Mouse (Mus musculus) A20 (cell line): ENCODE measurements around the gene Ptpn1.
A peak's percentile ranks its signal among the peaks of the same experiment; 100 is the strongest.

Experiments
- DNase-seq: peaks from one replicate; pipeline ENCODE4 v3.0.0-alpha.2; 2011; ENCODE audit warnings: low read depth, low spot score

Ptpn1 gene

DNA sequence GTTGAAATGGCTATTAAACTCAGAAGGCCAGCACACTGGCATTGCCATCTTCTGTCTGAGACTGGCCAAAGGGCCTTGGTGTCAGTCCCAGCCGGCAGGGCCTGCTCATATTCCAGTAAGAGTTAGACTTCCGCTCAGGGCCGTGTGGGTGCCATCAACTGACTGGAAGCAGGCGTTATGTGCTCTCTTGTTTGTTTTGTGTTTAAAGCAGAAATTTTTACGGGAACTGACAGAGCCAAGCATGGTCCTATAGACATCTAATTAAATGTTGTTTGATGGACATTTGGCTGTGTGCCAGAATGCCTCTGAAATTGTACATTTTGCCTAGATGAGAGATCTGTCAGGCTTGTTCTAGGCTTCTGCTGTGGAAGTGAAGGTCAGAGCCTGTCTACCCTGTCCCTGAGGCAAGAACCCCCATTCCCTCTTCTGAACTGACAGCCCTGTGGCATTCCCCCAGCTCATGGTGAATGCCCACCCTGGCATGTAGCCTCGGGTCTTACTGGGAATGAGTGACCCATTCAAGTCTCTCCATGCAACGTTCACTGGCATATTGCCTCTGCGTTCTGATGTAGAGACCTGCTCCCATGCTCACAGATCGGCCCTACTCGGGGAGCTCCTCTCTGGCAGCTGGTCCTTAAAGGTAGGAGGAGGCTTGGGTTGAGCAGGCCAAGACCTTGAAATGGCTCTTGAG lies 38.1 kb downstream of the Ptpn1 start:
- no peak for DNase-seq

DNA sequence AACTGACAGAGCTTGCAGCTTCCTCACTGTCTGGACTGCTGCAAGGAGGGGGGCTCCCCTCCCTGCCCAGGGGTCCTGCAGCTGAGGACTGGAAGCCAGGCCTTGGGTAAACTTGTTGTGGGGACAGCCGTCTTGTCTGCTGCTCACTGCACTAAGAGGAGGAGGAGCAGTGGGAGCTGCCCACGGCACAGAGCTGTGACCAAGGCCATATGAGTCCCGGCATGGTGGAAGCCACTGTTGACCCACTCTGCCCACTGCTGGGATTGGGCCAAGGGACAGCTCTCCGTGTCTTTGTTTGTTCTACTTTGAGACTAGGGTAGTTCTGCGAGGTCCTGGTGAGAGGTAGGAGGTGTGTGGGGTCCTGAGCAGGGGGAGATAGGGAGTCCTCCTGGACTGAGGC lies 40.3 kb downstream of the Ptpn1 start:
- DNase-seq: no peak

DNA sequence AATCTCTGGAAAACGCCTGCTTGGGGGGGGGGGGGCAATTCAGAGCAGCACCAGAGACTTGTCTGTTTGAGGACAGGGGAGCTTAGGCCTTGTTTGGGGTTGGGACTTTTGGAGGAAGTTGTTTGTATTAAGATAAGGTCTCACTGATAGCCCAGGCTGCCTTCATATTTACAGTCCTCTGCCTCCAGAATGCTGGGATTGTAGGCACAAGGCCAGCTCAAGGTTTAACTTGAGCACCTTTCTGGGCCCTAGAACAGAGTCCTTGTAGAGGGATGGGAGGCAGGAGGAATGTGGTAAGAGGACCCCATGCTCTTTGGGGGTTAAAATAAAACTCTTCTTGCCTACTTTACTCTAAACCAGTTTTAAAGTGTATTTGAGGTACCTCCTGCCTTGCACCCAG lies 41.0 kb downstream of the Ptpn1 start:
- DNase-seq: no peak

DNA sequence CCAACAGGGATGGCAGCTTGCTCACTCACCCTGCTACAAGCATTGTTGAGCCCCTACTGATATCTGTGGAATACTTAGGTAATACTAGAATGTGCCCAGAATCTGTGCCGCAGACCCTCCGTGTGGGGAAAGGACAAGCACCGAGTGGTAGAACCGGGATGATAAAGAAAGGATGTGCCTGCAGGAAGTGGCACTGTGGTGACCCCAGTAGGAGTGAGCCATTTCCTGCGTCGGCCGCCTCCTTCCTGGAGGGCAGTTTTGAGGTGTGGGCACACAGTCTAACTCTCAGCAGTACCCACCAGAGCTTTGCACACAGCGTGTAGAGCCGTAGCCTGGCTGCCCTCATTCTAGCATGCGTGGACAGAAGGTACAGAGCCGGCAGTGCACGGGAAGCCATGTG lies 43.9 kb downstream of the Ptpn1 start:
- DNase-seq: no peak

DNA sequence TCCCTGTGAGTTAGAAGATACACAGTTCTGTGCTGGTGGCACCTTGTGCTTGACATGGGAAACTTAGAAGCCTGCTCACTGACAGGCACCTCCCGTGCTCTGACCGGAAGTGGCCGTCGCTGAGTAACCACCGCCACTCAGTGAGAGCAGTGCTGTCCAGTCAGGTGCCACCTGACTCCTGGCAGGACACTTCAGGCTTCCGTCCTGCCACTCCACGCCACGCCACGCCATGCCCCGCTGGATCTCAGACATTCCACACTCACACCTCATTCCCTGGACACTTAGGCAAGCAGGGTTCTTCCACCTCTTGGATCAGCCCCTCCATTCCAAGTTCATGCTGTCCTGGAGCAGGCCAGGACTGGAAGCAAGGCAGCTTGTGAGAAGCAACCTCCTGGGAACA lies 46.4 kb downstream of the Ptpn1 start:
- no peak for DNase-seq

DNA sequence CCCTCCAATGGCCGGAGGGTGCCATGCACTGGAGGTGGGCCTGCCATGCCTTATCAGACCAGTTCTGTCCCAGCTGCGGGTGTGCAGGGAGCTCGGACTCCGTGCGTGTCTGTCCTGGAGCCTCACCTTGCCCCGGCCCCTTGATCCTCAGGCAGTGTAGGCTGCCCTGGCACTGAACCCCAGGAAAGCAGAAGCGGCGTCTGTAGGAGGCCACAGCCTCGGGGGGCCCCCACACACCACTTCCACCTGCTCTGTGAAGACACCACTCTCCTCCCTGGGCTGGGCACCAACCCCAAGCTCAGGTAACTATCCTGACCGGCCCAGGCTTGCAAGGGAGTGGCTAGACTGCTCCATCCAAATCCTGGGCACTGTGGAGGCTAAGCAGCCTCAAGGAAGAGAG lies 48.5 kb downstream of the Ptpn1 start:
- no peak for DNase-seq

DNA sequence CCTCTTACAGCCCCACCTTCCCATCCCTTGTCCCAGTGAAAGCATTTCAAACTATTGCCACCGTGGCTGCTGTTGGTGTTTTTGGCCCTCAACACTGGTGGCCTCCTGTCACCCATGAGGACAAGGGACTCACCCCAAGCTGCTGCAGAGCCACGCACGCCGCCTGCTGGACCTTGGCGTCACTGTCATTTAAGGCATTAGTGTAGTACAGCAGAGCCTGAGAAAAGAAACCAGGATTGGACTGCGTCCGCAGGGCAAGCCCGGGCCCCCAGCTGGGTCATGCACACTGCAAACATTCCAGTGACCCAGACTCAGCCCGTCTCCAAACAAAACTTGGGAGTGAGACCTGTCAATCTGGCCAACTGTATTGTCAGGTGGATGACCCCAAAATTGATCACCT lies 50.8 kb downstream of the Ptpn1 start:
- DNase-seq: peak; percentile 54

DNA sequence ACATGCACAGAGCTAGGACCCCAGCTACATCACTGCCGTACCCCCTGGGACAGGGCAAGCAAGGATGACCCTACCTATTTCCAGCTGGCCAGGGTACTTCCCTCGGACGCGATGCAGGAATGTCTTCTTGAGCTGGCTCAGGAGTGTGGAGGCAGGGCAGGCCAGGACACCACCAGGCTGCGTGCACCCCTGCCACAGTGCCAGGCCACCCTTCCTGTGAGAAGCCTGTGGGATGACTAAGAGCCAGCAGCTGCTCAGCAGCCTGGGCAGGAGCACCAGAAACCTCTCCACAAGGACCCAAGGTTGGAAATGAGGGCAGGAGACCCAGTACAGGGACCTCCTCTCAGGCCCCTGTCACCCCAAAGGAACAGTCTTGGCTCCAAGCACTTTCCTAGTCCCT lies 52.5 kb downstream of the Ptpn1 start:
- DNase-seq: no peak

DNA sequence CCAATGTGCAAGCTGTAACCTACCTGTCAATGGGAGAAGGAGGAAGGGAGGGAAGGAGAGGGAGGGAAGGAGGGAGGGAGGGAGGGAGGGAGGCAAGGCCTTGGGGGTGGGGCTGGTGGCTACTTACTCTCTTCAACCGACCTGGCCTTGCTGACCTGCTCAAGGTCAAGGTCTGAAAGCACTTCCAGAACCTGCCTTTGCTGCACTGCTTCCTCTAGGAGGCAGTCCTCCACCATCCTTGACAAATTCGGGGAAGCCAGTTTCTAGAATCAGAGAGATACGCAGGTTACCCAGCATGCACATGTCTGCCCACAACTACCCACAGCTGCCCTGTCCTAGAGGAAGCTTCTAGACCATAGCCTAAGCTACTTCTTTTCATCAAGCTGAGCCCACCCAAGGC lies 53.1 kb downstream of the Ptpn1 start:
- DNase-seq: no peak

DNA sequence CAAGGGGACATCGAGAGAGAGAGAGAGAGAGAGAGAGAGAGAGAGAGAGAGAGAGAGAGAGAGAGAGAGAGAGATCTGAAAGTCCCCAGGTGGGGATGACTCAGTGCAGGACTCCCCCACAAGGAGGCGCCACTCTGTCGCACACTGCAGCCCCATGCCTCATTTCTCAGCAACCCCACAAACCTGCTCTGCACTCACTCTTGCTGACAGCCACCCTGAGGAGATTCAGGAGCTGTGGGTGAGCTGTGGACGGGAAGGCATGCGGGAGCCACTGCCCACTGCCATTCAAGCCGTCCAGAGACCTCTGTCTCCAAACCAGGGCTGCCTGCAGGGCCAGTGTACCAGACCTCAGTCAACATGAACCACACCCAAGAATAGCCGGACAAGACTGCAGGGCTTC lies 54.9 kb downstream of the Ptpn1 start:
- peak; percentile 53 for DNase-seq

DNA sequence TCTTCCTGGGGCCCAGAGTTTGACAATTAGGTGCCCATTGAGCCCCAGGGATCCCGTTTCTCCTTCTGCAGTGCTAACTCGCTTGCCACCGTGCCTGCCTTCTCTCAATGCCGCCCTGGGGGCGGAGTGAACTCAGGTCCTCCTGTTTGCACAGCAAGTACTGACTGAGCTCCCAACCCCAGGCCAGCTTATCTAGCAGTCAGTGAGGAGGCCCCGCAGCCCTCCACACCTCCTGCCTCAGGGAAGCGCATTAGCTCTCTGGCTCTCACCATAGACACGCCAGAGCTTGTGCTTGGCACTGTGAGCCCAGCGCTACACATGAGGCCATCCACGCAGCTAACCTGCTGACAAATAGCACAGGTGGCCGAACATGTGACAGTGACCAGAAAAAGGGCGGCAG lies 55.8 kb downstream of the Ptpn1 start:
- DNase-seq: no peak

DNA sequence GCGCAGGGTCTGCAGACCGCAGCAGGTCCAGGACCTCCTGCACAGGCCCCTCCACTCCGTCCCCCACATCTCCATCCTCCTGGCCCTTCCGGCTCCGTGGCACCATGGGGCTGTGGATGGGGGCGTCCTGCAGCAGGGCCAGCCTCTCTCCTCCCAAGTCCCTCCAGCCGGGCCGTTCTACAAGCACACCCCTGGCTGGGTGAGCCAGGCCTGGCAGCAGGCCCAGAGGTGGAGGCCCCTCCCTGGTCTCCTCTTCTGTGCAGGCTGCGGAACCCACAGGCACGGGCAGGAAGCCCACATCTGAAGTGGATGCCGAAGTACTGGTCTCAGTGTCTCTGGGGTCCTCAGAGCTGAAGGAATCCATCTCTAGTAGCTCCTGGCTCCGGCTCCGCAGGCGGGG lies 57.5 kb downstream of the Ptpn1 start:
- DNase-seq: no peak

DNA sequence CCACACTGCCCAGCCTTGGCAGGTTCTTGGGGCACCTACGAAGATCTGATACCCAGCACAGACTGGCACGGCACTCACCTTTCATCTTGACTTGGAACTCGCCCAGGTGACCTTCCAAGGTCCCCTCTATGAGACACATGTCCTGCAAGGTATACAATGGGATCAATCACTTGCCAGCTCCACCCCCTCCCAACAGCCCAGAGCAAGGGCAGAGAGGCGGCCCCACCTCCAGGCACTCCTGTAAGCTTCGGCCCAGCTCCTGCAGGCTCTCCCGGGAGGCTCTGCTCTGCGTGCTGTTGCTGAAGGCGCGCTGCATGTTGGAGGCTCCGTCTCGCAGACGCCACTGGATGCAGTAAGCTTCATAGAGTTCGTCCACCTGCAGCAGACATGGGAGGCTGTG lies 61.4 kb downstream of the Ptpn1 start:
- DNase-seq: no peak

DNA sequence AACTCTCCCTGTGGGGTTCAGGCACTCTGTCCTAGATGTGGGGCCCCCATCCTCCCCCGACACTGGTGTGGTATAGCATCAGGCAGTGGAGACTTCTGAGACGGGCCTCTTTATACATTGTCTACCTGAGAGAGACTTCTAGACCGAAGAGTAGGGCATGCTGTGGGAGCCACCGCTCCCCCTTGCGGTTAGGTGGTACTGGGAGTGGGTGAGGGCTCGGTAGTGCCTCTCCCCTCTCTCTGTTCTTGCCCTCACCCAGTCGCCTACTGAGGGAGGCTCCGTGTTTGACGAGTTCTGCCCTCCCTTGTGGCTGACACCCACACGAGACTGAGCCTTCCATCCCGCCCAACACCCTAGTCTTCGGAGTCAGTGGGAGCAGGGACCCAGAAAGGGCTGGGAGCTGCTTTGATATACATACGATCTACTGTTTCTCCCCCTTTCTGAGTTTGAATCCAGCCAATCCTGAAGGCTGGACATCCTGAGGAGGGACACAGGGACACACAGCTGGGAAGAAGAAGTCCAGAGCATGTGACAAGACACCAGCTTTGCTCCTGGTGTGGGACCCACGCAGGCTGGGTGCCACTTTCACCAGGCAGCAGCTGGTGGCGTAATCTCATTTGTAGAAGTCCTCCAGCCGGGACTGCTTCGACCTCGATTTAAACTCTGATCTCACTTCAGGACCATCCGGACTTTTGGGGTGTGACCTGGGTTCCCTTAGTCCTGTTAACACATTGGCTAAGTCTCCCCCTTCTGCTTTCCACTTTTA lies 64.2 kb downstream of the Ptpn1 start:
- no peak for DNase-seq

DNA sequence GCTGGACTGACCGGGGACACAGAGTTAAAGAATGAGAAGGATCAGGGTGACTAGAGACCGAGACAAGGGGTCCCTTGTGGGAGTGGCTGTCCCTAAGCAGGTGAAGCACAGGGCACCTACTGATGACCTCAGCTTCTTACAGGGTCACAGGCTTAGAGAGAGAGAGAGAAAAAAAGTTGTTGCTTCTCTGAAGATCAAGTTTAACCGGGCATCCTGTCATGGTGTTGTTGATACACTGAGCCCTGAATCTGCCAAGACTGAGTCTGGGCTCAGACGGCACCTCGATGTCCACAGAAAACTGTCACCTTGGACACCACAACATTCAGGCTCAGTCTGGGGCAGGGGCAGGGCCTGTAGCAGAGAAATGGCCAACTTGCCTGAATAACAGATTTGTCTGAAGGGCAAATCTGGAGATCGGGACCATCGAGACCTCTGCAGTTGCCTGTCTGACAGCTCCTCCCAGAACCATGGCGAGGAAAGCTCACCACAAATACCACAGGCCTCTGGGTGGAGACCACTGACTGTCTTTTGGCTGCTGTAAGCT lies 64.9 kb downstream of the Ptpn1 start:
- DNase-seq: no peak

DNA sequence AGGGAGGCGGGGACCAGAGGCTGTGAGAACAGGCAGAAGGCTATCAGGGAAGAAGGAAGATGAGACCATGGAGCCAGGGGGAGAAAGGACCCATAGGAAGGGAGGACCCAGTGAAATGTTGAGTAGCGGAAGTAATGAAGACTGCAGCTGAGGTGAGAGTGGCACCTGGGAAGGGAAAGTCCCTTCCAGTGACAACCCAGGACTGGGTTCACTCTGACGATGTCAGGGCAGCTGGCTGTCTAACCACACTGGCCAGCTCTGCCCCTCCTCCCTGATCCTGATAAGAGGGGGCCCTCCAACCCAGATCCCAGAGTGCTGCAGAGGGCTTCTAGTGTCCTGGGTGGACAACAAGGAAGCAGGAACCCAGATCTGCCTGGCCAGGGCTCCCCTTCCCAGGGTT lies 65.7 kb downstream of the Ptpn1 start:
- peak; percentile 52 for DNase-seq

DNA sequence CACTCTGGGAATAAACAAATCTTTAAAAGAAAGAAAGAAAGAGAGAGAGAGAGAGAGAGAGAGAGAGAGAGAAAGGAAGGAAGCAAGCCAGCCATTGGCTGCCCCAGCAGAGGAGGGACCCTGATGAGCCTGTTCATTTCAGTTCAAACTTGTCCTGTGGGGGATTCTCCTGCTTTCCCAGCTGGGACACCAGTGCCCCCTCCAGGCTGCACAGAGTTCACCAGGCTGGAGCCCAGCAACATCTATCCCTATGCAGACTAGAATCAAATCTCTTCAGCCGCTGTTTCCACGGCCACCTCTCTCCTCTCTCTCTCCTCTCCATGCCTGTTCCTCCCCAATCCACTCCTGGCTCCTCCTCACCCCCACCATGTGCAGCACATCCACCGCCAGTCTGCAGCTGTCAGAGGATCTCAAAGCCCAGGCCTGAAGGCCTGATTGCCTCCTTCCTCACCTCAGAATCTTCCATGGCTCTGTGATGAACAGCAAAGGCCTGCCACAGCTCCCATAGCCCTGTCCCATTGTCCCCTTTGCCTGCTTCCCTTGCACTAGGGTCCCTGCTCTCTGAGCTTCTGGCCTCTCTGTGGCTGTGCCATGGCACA lies 67.4 kb downstream of the Ptpn1 start:
- DNase-seq: peak; percentile 38

DNA sequence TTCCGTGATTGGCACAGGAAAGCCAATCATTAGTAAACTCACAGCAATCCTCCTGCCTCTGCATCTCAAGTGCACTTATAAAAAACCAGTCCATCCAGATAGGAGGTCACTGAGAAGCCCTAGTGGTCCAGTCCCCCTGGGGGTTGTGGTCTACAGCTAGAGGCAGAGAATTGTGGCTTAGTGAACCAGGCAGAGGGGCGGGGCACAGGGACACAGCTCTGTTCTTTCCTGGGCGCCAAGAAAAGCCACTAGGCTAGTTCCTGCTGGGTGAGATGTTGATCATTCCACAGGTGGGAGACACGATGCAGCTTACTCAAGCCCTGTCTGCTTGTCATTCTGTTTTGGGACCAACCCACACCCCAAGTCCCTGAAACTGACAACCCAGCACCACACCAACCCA lies 70.3 kb downstream of the Ptpn1 start:
- DNase-seq: no peak

DNA sequence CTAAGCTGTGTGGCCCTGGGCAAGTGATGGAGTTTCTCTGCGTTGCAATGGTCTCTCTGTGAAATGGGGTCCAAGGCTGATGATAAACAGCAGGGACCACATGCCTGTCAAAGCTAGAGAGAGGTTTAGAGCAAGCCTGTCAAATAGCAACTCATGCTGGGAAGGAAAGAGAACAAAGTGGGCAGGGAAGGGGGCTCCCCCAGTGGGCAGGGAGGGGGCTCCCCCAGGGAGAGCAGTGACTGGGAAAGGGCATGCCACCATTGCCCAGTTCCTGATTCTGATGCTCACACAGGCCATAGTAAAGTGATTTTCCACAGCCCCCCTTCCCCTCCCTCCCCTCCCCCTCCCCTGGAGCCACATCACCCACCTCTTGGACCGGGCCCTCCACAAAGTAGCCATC lies 71.0 kb downstream of the Ptpn1 start:
- no peak for DNase-seq

DNA sequence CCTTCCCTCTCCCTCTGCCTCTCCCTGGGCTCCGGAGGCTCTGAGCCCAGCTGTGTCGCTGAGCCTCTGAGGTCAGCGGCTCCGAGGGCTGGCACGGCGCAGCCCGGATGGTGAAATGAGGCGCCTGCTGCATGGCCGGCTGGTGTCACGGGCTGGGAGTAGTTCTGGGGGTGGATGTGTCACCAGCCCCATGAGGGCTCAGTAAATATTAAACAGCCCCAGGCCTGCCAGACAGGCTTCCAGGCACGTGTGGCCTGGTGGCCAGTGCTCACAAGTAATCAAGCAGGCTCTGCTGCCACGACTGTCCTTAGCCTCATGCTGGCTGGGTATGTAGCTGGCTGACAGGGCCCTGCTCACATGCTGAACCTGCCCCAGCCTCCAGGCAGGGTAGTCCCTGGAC lies 71.6 kb downstream of the Ptpn1 start:
- no peak for DNase-seq

DNA sequence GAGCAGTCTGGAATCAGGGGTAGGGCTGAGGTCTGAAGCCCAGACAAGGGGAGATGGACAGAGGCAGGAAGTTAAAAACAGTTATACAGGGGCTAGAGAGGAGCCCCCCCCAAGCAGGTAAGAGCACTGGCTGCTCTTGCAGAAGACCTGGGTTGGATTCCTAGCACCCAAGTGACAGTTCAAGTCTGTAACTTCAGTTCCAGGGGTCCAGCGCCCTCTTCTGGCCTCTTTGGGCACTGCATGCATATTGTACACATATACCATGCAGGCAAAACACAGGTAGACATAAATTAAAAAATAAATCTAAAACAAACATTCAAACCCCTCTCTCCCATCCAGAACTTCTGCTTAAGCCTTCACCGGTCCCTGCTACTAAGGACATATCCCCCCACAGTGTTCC lies 72.5 kb downstream of the Ptpn1 start:
- no peak for DNase-seq

DNA sequence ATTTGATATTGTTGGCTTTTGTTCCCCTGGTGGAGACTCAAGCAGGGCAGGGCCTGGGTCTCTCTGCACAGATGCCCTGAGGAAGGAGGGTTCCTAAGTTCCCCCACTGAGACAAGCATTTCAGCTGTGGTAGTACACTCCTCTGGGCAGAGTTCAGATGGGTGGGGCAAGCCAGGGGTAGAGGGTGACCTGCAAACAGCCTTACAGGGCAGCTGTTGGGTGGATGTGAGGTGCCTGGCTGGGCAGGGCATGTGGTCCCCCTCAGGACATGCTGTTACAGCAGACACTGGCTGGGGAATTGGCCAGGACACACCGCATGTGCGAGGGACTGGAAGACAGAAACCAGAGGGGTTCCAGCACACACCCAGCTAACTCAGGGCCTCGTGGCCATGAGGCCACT lies 73.1 kb downstream of the Ptpn1 start:
- no peak for DNase-seq

DNA sequence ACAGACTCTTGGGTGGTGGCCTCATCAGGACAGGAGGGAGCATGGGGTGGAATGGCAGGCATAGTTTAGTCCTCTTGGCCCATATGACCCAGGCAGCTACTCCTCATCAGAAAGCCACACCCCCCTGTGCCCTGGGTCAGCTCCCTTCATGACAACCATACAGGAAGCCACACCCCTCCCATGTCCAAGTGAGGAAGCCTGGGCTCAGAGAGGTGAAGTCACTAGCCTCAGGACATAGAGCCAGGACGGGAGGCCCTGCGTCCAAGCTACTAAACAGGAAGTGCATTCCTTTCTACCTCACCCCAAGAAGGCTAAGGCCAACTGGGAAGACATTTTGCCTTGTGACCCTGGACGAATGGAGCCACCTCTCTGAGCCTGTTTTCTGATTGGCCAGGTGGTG lies 73.8 kb downstream of the Ptpn1 start:
- DNase-seq: no peak
